Mouse (Mus musculus) spleen, adult 2 months (tissue): Measurements from ENCODE around the gene Olfr519. TPM values are rescaled to one million over a fixed set of nuclear protein-coding genes. Genes with fewer than 3 reads are reported as not detected.

Experiments used
- DNase-seq, 2 experiments: peaks; one replicate each; pipeline versions ENCODE4 v3.0.0 to v3.0.0-alpha.2; 2012 to 2021; ENCODE audit warnings: low spot score in 2 of 2, low read depth in 1 of 2
- H3K27ac ChIP-seq: fragments of 200-500 bp; 2 replicates; pipeline ENCODE4 v1.5.1; 2012; ENCODE audit warnings: low read length, inconsistent platforms; ENCODE audit not compliant: insufficient read depth
- H3K27me3 ChIP-seq: fragments of 200-500 bp; 2 replicates; pipeline ENCODE4 v1.6.1; 2012; ENCODE audit warnings: mild to moderate bottlenecking, moderate library complexity, low read length, inconsistent platforms; ENCODE audit not compliant: control insufficient read depth, insufficient read depth
- H3K36me3 ChIP-seq: fragments of 200-500 bp; 2 replicates; pipeline ENCODE4 v1.6.1; 2012; ENCODE audit warnings: mild to moderate bottlenecking, low read length, inconsistent platforms; ENCODE audit not compliant: control insufficient read depth, insufficient read depth
- H3K4me1 ChIP-seq: fragments of 200-500 bp; 2 replicates; pipeline ENCODE4 v1.6.1; 2011; ENCODE audit warnings: inconsistent platforms; ENCODE audit not compliant: control insufficient read depth, insufficient read depth, insufficient read length
- H3K4me3 ChIP-seq: fragments of 200-500 bp; 2 replicates; pipeline ENCODE4 v1.5.1; 2011; ENCODE audit warnings: mild to moderate bottlenecking, inconsistent platforms; ENCODE audit not compliant: insufficient read depth, insufficient read length; ENCODE audit errors: extremely low read depth
- CTCF ChIP-seq: fragments of 200-500 bp; IDR thresholded peaks from 2 replicates; pipeline ENCODE4 v1.5.1; 2011; ENCODE audit warnings: mild to moderate bottlenecking, inconsistent platforms; ENCODE audit not compliant: insufficient read depth, insufficient read length, insufficient replicate concordance; ENCODE audit errors: extremely low read depth
- POLR2A ChIP-seq: fragments of 200-500 bp; IDR thresholded peaks from 2 replicates; pipeline ENCODE4 v1.6.1; 2011; ENCODE audit warnings: low read depth, low read length, inconsistent platforms
- WGBS: fragments of 180-500 bp; shearing (Covaris S2); methylation state at CpG from one replicate; pipeline ENCODE4 v1.1.7; 2018; 5-methylcytosine and 5-hydroxymethylcytosine counted together
- polyA plus RNA-seq: library from polyadenylated mRNA; depleted of rRNA; stranded (reverse); fragments of >200 nt; gene quantifications from 2 replicates; pipeline ENCODE4 v1.2.3, GENCODE M21; 2012; rRNA removed

Gene Olfr519
- not detected in 2 replicates for polyA plus RNA-seq

GRCm38 (mm10) chr7:108894320-108894719, at the start of gene Olfr519:
TSS of gene Olfr519 (minus strand) at chr7:108894420.
- no peak for DNase-seq
- WGBS = 87% methylated on average over 5 of the region's 5 CpGs
- no peak within 1 kb of the TSS for H3K27ac ChIP-seq
- no peaks in the 10 kb centered on the region for H3K36me3 ChIP-seq
- H3K4me3 ChIP-seq = no peak within 1 kb of the TSS
- H3K27me3 ChIP-seq = no peaks in the 10 kb centered on the region
- no peaks in the 10 kb centered on the region for H3K4me1 ChIP-seq
- TF ChIP-seq CTCF (no peak), POLR2A (no peak)

GRCm38 (mm10) chr7:108944002-108944401, 49.8 kb upstream of the Olfr519 start:
- Histone ChIP-seq H3K4me1 (no peaks in the 10 kb centered on the region), H3K27ac (no peak overlapping the region), H3K4me3 (no peak overlapping the region), H3K36me3 (peaks cover 25% of the 10 kb centered on the region), H3K27me3 (no peaks in the 10 kb centered on the region)
- no peak for DNase-seq
- WGBS = 5% methylated on average over 2 of the region's 2 CpGs
- TF ChIP-seq CTCF (peak; percentile 38; the same call in 1 of the 2 replicates), POLR2A (no peak)

- Histone ChIP-seq H3K27me3 (no peaks in the 10 kb centered on the region), H3K4me1 (no peaks in the 10 kb centered on the region), H3K4me3 (no peak overlapping the region), H3K36me3 (peaks cover 40% of the 10 kb centered on the region), H3K27ac (no peak overlapping the region)
- TF ChIP-seq CTCF (no peak), POLR2A (no peak)
- WGBS = 90% methylated on average over 9 of the region's 9 CpGs
- DNase-seq = no peak
Measured at GRCm38 (mm10) chr7:108941466-108941865, 47.2 kb upstream of the Olfr519 start.

GRCm38 (mm10) chr7:108936591-108936990, 42.4 kb upstream of the Olfr519 start:
- peaks cover 34% of the 10 kb centered on the region for H3K36me3 ChIP-seq
- no peak overlapping the region for H3K4me3 ChIP-seq
- no peak for DNase-seq

GRCm38 (mm10) chr7:108935411-108935810, 41.2 kb upstream of the Olfr519 start:
- peaks cover 24% of the 10 kb centered on the region for H3K36me3 ChIP-seq
- 78% methylated on average over 7 of the region's 7 CpGs for WGBS
- H3K27me3 ChIP-seq = no peaks in the 10 kb centered on the region
- H3K4me1 ChIP-seq = peaks cover 8% of the 10 kb centered on the region; the same call in 1 of the 2 replicates
- no peak overlapping the region; the same call in 1 of the 2 replicates for H3K4me3 ChIP-seq
- no peak for DNase-seq
- TF ChIP-seq CTCF (no peak), POLR2A (no peak)
- H3K27ac ChIP-seq = no peak overlapping the region

More at GRCm38 (mm10) chr7:108936591-108936990, 42.4 kb upstream of the Olfr519 start:
- no peak for TF ChIP-seq CTCF
- no peak for TF ChIP-seq POLR2A
- no peaks in the 10 kb centered on the region for H3K27me3 ChIP-seq
- WGBS = 94% methylated on average over 4 of the region's 4 CpGs
- peaks cover 8% of the 10 kb centered on the region; the same call in 1 of the 2 replicates for H3K4me1 ChIP-seq
- no peak overlapping the region for H3K27ac ChIP-seq

GRCm38 (mm10) chr7:108934836-108935235, 40.6 kb upstream of the Olfr519 start:
- H3K27me3 ChIP-seq = no peaks in the 10 kb centered on the region
- no peak for TF ChIP-seq CTCF
- no peak for TF ChIP-seq POLR2A
- peaks cover 19% of the 10 kb centered on the region for H3K36me3 ChIP-seq
- H3K4me3 ChIP-seq = peak overlapping the region; percentile 99
- no peak for DNase-seq
- 0 out of 2 replicates have a peak overlapping the region, but pooled peaks have one; percentile 84 for H3K27ac ChIP-seq
- peaks cover 8% of the 10 kb centered on the region; the same call in 1 of the 2 replicates for H3K4me1 ChIP-seq
- WGBS = 1% methylated on average over 8 of the region's 8 CpGs
